Mouse (Mus musculus) yolk sac, embryonic 10.5 days (tissue): ENCODE measurements around the gene Mgarp.
A peak's percentile ranks its signal among the peaks of the same experiment; 100 is the strongest.
"Not testable (repeated sequence)": the region's sequence is repeated elsewhere in the genome, so short reads cannot be mapped to it uniquely, and the experiment has no call there.

Experiments used
- DNase-seq: peaks from one replicate; pipeline ENCODE4 v3.0.0-alpha.2; 2017; ENCODE audit warnings: low spot score

Gene Mgarp

DNA sequence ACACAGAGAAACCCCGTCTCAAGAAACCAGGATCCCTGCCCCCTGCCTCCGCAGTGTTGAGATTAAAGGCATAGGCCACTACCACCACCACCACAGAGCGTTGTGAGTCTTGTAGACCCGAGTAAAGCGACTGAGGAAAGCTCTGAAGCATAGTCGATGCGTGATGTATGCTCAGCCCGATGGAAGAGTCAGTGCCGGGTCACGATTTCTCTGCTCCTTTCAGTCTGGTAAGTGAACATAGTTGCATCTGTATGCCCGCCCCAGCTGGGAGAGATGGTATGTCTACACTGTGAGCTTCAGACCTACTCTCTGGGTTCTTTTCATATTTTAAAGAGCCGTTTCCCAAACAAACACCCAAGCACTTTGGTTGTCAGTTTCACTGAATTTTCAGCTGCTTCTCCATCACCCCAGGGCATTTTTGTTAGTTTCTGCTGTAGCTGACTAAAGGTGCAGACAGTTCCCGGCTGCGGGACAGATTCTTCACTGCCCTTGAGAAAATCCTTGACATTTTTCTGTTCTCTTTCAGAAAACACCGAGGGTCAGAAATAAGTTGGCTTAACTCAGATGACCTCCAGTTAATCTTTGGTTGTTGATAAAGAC, 1.3 kb upstream of the Mgarp start:
- no peak for DNase-seq

GRCm38 (mm10) chr3:51395461-51396145, 935 bp downstream of the Mgarp start:
- no peak for DNase-seq

DNA sequence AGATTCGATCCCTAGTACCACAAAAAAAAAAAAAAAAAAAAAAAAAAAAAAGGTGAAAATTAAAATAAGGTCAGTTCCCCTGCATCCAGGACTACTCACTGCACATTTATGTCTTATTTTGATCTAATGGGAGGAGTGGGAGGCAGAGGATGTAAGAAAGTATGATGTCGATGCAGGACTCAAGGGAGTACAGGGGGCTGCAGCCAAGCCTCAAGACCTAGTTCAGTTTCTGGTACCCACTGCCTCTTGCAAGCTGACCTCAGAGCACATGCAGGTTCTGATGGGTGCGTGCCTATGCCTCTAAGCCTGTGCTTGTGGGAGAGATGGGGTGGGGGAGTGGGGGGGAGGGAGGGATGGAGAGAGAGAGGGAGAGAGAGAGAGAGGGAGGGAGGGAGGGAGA, 1.7 kb downstream of the Mgarp start:
- DNase-seq = no peak

DNA sequence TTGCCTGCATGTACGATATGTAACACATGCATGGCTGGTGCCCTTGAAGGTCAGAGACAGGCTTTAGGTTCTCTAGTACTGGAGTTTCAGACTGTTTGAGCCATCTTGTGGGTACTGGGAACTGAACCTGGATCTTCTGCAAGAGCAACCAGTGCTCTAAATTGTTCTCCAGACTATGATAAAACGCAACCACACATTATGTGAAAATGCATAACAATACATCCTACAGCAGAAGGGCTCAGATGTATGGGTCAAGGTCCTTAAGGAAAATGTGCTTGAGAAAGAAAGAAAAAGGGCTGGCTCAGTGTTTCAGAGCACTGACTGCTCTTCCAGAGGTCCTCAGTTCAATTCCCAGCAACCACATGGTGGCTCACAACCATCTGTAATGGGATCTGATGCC, 2.9 kb downstream of the Mgarp start:
- DNase-seq = no peak

- not testable (repeated sequence) for DNase-seq
These were observed 3.5 kb downstream of the Mgarp start for GRCm38 (mm10) chr3:51393018-51393417.

DNA sequence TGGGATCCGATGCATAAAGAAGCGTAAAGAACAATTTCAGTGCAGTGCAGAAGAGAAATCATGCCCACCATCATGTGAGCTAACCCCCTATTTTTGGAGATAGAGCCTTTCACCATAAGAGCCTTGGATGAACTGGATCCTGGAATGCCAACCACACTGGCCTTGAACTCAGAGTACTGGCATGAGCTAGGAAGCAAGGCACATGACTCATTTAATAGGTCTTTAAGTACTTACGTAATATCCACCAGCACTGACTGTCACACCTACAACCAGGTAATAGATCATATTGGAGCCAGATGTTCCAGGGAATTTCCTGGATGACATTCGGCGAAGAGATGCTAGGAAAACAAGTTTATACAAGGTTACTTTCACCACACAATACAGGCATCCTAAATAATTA, 4.9 kb downstream of the Mgarp start:
- no peak for DNase-seq

DNA sequence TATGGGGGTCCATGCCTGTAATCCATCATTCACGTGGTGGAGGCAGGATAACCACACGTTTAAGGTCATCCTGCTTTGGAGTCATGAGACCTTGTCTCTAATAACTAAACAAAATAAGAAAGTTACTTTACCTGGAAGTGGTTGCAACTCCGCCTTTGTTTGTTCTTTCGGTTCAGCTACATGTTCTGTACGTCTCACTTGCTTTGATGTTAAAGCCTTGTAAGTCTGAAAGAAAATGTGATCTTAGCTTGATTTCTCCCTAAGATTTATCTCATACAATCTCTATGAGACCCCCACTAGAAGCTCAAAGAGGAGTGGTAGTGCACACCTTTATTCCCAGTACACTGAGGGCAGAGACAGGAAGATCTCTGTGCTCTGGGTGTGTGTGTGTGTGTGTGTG, 5.4 kb downstream of the Mgarp start:
- no peak for DNase-seq

- no peak for DNase-seq
These were observed 7.6 kb downstream of the Mgarp start for GRCm38 (mm10) chr3:51388904-51389303.

- DNase-seq = no peak
These were observed 8.6 kb downstream of the Mgarp start for GRCm38 (mm10) chr3:51387868-51388381.

- no peak for DNase-seq
These were observed 9.4 kb downstream of the Mgarp start for GRCm38 (mm10) chr3:51387134-51387451.

DNA sequence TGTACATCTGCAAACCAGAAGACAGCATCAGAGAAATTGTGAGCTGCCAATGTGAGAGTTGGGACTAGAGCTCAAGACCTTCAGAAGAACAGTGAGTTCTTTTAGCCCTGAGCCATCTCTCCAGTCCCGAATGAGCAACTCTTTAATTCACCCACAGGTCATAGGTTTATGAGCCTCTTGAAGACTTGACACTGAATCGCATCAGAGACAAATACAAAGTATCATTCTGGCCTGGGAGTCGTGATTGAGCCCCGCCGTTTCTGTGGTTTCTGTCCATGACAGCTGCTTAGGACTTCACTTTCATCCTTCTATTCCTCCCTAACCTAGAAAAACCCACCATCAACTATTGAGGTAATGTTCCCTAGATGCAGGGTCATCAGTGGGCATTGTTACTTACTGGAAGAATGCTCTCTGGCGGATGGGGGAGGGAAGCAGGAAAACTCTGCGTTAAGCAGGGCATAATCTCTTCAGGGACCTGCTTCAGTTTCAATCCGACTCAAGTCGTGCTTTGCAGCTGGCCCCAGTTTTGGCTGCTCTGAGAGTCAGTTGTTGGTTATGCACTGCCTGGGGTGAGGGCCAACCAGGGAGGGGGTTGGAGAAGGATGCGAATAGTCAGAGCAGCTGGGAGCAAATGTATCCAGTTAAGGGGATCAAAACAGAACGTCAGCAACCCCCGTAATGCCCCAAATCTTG, 10.0 kb downstream of the Mgarp start:
- no peak for DNase-seq

GRCm38 (mm10) chr3:51383409-51383808, 13.1 kb downstream of the Mgarp start:
- no peak for DNase-seq

DNA sequence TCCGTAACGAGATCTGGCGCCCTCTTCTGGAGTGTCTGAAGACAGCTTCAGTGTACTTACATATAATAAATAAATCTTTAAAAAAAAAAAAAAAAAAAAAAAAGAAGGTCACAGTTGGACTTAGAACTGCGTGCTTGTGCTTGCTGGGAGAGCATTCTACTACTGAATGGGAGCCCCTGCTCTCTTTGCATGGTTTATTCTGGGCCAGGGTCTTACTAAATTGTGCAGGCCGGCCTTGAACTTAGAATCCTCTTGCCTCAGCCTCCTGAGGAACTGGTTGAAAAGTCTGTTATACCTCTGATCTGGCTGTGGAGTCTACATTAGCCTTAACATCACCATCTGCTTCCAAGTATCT, 15.9 kb downstream of the Mgarp start:
- DNase-seq = no peak

DNA sequence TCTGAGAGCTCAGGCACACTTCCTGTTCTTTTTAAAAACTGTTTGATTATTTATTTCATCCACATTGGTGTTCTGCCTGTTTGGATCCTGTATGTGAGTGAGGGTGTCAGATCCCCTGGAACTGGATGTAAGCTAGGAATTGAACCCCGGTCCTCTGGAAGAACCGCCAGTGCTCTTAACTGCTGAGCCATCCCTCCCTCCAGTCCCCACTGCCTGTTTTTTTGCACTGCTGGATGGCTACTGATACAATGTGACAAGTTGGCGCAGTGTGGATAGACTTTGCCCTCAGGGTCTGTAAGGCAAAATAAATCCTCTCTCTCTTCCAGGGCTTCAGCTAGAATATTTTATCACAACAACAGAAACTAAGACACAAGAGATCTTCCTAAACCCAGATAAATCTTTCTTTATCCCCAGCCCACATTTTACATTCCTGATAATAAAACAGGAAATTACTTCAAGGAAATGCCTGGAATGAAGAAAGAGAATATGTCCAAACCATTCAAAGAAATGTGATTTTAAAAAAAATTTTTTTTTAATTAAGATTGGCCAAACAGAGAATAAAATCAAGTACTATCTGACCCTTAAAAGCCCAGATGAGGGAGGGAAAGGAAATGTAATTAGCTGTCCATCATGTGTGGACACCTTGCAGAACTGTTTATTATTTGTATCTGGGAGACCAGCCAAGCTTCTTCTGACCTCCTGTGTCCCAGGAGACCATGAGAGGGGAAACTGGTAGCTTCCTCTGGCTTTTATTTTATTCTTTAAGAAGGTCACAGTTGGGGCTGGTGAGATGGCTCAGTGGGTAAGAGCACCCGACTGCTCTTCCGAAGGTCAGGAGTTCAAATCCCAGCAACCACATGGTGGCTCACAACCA, 16.5 kb downstream of the Mgarp start:
- DNase-seq = peak; percentile 46

GRCm38 (mm10) chr3:51378665-51378946, 17.9 kb downstream of the Mgarp start:
- DNase-seq = no peak

GRCm38 (mm10) chr3:51377878-51378664, 18.5 kb downstream of the Mgarp start:
- peak; percentile 51 for DNase-seq

DNA sequence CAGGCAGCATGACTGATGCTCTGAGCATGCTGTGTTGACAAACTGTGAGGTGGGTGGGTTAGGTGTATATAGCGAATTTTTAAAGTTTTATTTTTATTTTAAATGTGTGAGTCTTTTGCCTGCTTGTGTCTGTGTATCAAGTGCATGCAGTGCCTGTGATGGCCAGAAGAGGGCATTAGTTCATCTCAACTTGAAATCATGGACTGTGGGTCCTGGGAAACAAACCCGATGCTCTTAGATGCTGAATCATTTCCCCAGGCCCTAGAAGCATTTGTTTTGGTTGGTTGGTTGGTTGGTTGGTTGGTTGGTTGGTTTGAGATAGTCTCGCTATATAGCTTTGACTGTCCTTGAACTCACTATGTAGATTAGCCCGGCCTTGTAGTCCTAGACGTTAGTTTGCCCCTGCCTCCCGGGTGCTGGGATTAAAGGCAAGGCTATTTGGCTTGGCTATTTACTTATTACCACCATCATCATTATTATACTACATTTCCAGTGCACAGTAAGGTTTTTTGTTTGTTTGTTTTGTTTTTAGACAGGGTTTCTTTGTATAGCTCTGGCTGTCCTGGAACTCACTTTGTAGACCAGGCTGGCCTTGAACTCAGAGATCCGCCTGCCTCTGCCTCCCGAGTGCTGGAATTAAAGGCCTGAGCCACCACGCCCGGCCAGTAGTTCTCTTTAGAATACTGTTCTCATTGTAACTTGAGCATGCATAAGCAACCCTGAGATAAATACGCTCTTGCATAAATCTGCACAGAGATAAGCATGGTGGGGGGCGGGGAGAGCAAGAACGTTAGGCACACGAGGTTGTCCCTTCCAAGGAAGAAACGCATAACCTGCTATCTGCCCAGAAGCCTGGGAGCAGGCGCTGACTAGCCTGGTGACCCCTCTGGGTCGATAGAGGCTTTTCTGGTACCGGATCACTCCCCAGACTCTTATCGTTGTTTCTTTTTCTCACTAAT, 21.0 kb downstream of the Mgarp start:
- DNase-seq = no peak

DNA sequence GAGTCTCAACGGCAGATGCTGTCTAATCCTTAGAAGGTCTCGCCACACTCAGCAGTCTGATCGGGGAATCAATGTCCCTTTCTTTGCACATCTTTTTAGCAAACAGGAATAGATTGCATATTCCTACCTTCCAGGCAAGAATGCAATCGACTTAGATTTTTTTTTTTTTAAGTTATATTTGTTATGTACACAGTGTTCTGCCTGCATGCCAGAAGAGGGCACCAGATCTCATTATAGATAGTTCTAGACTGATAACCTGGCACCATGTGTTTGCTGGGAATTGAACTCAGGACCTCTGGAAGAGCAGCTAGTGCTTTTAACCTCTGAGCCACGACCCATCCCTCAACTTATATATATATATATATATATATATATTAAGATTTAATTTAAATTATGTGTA, 23.0 kb downstream of the Mgarp start:
- no peak for DNase-seq

DNA sequence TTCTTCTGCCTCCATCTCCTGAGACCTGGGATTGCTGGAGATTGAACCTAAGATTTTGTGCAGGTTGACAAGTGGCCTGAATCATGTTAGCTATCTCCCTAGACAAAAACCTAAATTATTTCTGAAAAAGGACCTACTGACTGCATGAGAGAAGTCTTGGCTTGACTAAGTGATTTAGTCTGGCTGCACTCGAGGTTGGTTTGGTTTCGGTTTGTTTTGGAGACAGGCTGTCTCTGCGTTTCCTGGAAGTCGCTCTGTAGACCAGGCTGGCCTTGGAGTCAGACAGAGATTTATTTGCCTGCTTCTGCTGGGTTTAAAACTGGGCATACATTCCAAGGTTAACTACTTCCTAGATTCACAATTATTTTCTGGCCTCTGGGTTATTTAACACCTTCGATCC, 23.7 kb downstream of the Mgarp start:
- no peak for DNase-seq

GRCm38 (mm10) chr3:51371826-51372225, 24.7 kb downstream of the Mgarp start:
- no peak for DNase-seq

- DNase-seq = no peak
These were observed 28.5 kb downstream of the Mgarp start for GRCm38 (mm10) chr3:51368011-51368410.
